Mouse (Mus musculus) adrenal gland, postnatal 14 days (tissue): ENCODE measurements around the gene Dnah2. TPM values are rescaled to one million over a fixed set of nuclear protein-coding genes. Genes with fewer than 3 reads are reported as not detected.

Experiments
- DNase-seq: peaks from one replicate; pipeline ENCODE4 v3.0.0; 2021; ENCODE audit warnings: mixed read lengths
- microRNA-seq, 2 experiments: library from miRNA; unstranded; fragments of <30 nt; microRNA quantifications; one replicate each; pipeline ENCODE4 v1.2.0; 2021
- total RNA-seq: library from RNA; stranded (reverse); gene quantifications from 2 replicates; pipeline ENCODE4 v1.2.3, GENCODE M21; 2021

Dnah2 gene
- total RNA-seq, 1 experiment from 2014 or later: 0.22 TPM

DNA sequence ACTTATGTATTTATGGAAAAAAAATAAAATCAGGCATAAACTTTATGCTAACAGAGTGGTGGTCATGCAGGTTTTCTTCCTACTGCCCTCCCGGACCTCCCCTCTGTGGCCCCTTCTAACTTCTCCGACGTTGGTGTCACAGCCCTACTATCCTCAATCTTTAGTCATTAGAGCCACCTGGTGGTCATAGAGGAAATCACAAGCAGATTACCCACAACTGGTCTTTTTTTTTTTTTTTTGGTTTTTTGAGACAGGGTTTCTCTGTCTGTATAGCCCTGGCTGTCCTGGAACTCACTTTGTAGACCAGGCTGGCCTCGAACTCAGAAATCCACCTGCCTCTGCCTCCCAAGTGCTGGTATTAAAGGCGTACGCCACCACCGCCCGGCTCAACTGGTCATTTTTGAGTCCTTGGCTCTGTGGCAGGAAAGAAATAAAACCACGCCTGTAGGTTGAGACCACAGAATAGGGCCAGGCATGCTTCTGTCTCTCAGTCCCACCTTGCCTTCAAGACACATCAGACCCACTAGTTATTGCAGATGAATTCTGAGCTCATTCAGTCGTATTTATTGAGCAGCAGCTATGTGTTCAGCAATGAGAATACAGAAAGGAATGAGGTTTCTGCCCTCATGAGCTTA is 158.4 kb downstream of the Dnah2 start:
- DNase-seq: peak; percentile 80

DNA sequence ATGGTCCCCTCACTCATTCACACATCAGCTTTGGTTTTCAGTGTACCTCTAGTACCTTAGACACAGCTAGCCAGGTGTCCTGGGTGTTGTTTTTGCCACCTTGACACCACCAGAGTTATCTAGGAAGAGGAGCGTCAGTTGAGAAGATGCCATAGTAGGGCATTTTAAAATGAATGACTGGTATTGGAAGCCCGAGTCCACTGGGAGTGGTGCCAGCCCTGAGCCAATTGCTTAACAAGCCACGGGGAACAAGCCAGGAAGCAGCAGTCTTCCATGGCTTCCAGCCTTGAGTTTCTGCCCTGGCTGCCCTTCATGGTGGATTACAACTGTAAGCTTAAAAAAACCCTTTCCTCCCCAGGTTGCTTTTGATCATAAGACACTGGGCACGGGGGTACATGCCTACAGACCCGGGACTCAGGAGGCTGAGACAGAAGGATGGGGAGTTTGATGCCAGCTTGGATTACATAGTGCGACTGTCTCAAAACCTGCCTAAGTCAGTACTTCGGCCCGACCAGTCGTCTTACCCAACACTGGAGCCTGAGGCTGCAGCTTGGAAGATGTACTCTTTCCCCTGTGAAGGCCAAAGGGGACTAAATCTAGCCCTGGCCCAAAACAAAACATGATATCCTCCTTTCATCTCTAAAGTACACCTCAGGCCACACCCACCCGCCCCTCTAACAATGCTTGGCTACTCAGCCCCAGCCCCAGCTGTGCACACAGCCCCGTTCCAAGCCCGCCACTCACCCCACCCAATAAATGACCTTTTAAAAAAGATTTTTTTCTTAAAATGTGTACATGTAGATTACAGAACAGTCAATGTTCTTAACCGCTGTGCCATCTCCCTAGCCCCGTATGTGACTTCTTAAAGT is 159.1 kb downstream of the Dnah2 start:
- DNase-seq: peak; percentile 91

DNA sequence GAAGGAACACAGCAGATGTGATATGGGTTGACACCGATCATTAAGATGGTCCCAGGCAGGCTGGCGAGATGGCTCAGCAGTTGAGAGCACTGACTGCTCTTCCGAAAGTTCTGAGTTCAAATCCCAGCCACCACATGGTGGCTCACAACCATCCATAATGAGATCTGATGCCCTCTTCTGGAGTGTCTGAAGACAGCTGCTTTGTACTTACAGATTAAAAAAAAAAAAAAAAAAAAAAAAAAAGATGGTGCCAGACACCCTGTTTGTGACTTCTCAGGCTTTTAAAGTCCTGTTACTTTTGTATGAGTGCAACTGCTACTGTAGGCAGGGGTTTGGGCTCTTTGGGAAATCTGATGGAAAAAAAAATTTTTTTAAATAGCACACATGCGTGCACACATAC is 160.2 kb downstream of the Dnah2 start:
- no peak for DNase-seq

DNA sequence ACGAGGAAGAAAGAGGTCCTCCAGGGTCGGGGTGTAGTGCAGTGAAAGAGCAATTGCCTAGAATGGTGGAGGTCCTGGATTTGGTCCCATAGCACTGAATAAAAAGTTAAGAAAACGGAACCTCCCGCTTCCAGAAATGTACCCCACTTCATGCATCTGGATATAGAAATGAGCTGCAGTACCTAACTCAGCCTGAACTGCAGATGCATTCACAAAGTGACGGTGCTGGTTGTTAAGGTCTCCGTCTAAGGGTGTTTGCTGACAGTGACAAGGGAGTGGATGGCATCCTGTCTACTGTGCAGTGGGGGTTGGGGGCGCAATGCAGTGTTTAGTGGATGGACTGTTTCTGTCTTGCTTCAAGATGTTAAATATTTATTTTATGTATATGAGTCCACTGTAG is 162.2 kb downstream of the Dnah2 start:
- DNase-seq: no peak

DNA sequence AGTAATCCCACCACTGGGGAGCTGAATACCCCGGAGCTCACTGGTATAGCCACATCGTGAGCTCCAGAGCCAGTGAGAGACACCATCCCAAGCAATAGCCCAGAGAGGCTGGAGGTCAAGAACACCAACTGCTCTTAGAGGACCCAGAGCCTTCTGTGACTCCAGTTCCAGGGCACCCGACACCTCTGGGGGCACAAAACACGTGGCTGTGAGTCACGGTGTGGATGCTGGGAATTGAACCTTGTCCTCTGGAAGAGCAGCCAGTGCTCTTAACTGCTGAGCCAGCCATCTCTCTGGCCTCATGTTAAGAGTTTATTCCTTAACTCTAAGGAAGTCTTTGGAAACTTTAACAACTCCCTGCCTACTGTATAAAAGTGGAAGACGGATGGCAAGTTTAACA is 163.9 kb downstream of the Dnah2 start:
- no peak for DNase-seq

DNA sequence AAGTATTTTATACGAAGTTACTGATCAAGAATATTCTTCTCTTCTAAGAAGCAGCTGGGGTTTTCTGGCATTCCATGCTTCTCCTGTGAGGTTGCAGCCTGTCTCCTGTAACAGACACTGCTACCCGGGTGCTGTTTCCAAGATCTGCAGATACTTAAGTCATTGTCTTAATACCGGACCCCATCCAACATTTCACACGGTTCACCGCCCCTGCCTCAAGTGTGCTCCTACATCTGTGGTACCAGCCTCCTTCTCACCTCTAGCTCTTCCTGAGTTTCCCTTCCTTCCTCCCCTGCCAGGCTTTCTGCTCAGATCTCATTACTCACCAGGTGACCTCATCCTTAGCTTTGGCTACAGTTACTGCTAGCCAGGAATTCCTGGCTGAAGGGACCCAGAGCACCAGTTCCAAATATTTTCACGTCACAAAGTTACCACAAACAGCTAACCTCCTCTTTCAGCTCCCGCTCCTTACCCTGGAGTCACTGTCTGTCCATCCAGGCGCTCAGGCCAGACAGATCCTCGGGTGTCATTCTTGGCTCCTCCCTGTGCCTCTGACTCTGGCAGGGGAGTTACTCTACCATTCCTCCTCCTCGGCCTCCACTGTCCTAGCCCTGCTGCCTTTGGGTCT is 166.3 kb downstream of the Dnah2 start:
- DNase-seq: no peak

DNA sequence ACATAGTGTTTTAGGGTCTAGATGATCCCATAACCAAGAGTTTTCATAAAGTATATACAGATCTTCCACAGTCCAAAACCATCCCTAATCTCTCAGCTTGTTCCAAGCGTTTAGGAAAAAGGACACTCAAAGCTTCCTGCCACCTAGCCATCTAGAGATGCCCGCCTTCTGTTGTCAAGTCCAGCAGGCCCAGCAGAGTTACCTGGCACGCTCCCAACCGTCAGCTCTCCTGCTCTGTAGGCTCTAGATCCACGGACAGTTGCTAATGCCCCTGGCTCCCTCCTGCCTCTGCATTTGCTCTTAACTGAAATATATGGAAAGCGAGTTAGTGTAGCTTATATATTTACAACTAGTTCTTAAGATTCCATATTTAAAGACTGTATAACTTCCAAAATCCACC is 167.6 kb downstream of the Dnah2 start:
- DNase-seq: no peak

DNA sequence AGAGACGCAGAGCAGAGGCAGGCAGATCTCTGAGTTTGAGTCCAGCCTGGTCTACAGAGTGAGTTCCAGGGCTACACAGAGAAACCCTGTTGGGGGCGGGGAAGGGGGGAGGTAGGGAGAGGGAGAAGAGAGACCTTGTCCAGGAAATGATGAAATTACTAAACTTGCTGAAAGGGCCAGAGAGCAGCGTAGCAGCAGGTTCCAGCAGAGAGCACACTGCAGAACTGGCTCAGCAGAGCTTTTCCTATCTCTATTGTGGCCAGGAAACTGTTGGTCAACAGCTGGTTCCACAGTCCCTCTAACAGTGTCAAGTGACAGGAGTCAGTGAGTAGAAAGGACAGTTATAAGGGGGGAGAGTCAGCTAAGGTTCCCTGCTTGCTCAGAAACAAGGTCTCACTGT is 169.3 kb downstream of the Dnah2 start:
- no peak for DNase-seq

DNA sequence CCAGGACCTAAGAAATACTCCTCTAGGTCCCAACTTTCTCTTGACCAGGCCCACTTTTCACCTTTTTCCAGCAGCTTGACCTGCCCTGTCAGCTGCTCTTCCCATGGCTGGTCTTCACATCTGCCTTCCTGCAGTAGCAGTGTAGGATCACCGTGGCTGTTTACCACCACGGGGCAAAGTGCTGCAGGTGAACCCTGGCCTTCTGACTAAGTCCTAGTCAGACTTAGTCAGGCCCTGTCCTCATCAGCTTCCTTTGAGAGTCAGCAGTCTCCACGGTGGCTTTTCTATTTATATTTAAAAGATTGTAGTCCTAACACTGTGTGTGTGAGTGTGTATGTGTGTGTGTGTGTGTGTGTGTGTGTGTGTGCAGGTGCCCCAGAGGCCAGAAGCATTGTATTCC is 171.1 kb downstream of the Dnah2 start:
- DNase-seq: no peak

DNA sequence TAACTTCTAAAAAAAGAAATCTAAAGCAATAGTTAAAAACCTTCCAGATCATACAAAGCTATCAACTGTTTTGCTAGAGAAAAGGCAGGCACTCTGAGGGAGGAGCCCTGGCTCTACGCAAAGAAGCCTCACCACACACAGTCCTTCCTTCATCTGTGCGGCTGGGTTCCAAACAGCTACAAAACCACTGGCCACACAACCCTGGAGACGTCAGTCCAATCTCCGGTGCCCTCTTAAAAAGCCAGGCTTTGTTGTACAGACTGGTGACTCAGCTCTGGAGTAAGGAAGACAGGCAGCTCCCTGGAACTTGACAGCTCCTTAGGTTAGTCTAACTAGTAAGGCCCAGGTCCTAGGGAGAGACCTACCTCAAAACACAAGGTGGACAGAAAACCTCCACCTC is 173.3 kb downstream of the Dnah2 start:
- no peak for DNase-seq

DNA sequence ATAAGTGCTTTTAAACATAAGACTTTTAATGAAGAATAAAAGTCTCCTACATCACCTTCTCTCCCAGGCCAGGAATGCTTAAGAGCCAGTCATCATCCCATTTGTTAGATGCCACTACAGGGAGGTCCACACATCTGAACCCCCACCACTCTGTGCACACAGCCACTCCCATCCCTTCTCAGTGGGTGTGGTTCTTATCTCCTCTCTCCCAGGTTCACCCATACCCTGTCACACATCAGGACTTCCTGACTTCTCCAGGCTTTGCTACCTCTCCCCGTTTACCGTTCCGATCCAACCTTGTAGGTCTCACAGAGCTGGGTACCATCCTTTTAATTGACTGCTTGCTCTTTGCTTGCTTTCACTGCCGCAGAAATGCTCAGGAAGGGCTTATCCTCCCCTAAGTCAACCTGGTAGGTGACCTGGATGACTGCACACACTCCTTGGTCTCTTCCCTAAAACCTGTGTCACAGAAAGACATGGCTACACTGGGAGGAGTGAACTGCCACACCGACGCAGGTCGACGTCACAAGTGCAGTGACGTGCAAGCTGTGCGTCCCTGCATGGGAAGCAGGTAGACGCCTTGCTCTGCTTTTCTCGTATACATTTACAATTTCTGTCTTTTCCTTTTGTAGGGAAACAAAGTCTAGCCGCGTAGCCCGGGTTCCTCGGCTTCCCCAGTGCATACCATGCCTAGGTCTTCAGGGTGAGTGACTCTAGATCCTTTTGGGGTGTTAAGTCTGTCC is 175.5 kb downstream of the Dnah2 start:
- DNase-seq: no peak

DNA sequence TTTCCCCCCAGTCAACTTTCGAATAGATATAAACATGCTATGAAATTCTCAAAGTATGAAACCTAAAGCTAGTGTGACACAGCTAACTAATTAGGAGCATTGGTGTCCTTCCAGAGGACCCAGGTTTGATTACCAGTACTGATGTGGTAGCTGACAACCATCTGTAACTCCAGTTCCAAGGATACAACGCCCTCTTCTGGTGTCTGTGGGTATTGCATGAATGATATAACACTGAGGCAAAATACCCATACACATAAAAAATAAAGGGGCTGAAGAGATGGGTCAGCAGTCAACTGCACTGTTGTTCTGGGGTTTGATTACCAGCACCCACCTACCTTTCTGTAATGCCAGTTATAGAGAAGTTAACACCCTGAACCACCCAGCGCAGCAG is 176.1 kb downstream of the Dnah2 start:
- no peak for DNase-seq

DNA sequence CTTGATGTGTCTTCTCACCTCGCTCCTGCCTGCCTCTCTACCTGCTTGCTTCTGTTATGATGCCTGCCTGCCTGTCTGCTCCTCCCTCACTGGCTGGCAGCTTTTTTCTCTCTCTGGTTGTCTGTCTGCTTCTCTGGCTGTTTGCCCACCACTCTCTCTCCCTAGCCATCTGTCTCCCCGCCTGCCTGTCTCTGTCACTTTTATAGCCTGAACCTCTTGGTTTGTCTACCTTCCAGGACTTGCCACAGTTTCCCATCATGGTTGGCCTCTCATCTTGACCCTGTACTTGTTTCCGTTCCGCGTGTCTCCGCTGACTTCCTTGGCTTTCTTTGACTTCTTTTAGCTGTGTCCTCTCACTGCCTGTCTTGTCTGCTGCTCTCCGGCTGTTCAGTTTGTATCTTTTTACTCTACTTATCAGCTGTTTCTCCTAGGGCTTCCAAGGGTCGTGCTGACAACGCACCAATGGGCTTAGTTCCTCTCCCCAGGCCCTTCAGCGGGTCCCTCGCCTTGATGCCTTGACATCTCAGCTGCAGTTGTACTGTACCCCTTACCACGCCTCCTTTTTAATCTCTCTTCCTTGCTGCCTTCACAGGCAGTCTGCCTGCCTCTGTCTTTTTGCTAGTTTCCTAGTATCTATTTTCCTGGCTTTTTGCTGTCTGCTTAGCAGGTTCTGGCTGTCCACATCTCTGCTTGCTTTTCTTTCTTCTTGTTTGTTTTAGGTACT is 176.7 kb downstream of the Dnah2 start:
- peak; percentile 36 for DNase-seq

DNA sequence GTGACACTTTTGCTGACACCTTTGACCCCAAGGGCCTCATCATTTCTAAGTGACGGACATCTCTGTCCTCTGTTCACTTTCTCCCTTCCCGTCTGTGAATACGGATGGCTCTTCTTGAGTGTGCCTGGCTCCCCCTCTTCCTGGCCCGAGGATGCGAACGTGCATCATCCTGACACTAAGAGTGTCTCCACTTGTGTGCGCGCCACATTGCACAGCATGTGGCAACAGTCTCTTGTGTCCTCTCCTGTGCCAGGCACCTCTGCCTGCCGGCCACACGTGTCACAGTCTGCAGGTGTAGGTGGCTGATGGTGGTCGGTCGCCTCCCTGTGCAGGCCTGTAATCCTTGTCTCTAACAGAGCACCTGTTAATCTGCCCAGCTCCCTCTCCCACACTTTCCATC is 177.3 kb downstream of the Dnah2 start:
- no peak for DNase-seq

DNA sequence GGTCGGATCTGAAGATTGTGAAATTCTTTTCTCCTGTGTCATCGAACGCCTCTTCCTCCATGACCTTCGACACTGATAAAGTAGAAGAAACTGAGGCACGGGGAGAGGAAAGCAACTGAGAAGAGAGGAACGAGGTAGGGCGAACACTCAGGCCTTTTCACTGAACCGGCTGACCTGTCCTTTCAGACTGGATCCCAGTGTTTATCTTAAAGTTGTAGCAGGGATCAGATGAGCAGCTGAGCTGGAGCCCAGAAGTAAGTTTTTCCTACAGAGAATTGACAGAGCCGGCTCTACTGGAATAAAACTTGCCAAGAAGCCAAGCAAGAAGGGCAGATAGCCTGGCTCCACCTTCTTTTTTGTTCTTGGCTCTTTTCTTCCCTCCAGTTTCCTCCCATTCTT is 178.1 kb downstream of the Dnah2 start:
- DNase-seq: no peak

Small RNA genes lying within 50 kb of the gene (microRNA-seq; reads per million reads assigned to microRNA genes)
- 0 reads per million in 2 experiments for gene Gm27493

Other genes starting within 250 kb of the Dnah2 start
- gene Cntrob, start 225.3 kb downstream of the Dnah2 start, total RNA-seq: 9.0 and 10.7 TPM in 2 replicates
- gene Trappc1, start 225.1 kb downstream of the Dnah2 start, total RNA-seq: 82.9 and 83.2 TPM in 2 replicates
- 6.6 and 6.9 TPM in 2 replicates for gene Kcnab3, start 222.9 kb downstream of the Dnah2 start, total RNA-seq
- gene Rnf227, start 208.6 kb downstream of the Dnah2 start, total RNA-seq: 4.1 and 5.4 TPM in 2 replicates
- gene Chd3, start 179.7 kb downstream of the Dnah2 start, total RNA-seq: 109 and 118 TPM in 2 replicates
- 124 and 137 TPM in 2 replicates for gene Naa38, start 153.6 kb downstream of the Dnah2 start, total RNA-seq
- gene Cyb5d1, start 153.5 kb downstream of the Dnah2 start, total RNA-seq: 34.2 and 42.6 TPM in 2 replicates
- 29.5 and 30.2 TPM in 2 replicates for gene Tmem88, start 150.9 kb downstream of the Dnah2 start, total RNA-seq
- gene Kdm6b, start 135.4 kb downstream of the Dnah2 start, total RNA-seq: 53.7 and 61.3 TPM in 2 replicates
- 1.5 and 2.0 TPM in 2 replicates for gene Efnb3, start 11.1 kb upstream of the Dnah2 start, total RNA-seq
- 9.2 and 10.1 TPM in 2 replicates for gene Wrap53, start 31.1 kb upstream of the Dnah2 start, total RNA-seq
- 66.4 and 78.4 TPM in 2 replicates for gene Trp53, start 31.2 kb upstream of the Dnah2 start, total RNA-seq
- gene Atp1b2, start 56.8 kb upstream of the Dnah2 start, total RNA-seq: 37.4 and 39.7 TPM in 2 replicates
- not detected in 2 replicates for gene Shbg, start 68.8 kb upstream of the Dnah2 start, total RNA-seq
- gene Sat2, start 72.9 kb upstream of the Dnah2 start, total RNA-seq: 7.9 and 8.2 TPM in 2 replicates
- gene Fxr2, start 83.9 kb upstream of the Dnah2 start, total RNA-seq: 75.5 and 84.3 TPM in 2 replicates
- 0.45 TPM in 1 of 2 replicates, not detected in the other for gene Sox15, start 106.2 kb upstream of the Dnah2 start, total RNA-seq
- gene Mpdu1, start 113.5 kb upstream of the Dnah2 start, total RNA-seq: 96.2 and 101 TPM in 2 replicates
- gene Cd68, start 117.0 kb upstream of the Dnah2 start, total RNA-seq: 8.6 and 12.2 TPM in 2 replicates
- gene Eif4a1, start 123.3 kb upstream of the Dnah2 start, total RNA-seq: 642 and 752 TPM in 2 replicates
- gene Senp3, start 133.0 kb upstream of the Dnah2 start, total RNA-seq: 71.6 and 72.4 TPM in 2 replicates
- 2.7 and 4.0 TPM in 2 replicates for gene Tnfsf13, start 136.7 kb upstream of the Dnah2 start, total RNA-seq
- gene Tnfsf12, start 146.7 kb upstream of the Dnah2 start, total RNA-seq: 20.3 and 21.5 TPM in 2 replicates
- gene Tnfsfm13, start 147.0 kb upstream of the Dnah2 start, total RNA-seq: 3.9 and 4.6 TPM in 2 replicates
- gene Polr2a, start 209.5 kb upstream of the Dnah2 start, total RNA-seq: 78.0 and 84.0 TPM in 2 replicates
- gene Slc35g3, start 212.9 kb upstream of the Dnah2 start, total RNA-seq: not detected in 2 replicates
- 39.9 and 42.4 TPM in 2 replicates for gene Zbtb4, start 216.8 kb upstream of the Dnah2 start, total RNA-seq
- gene Chrnb1, start 246.8 kb upstream of the Dnah2 start, total RNA-seq: 2.4 and 3.2 TPM in 2 replicates